Mouse (Mus musculus) CH12.LX (cell line): ENCODE data around the gene Klk9. TPM values are rescaled to one million over a fixed set of nuclear protein-coding genes. Genes with fewer than 3 reads are reported as not detected.
A peak's percentile ranks its signal among the peaks of the same experiment; 100 is the strongest.

Experiments used
- DNase-seq: peaks from one replicate; pipeline ENCODE4 v3.0.0-alpha.2; 2013; ENCODE audit errors: extremely low read depth
- H3K27ac ChIP-seq: 2 replicates; pipeline ENCODE4 v1.5.1; 2012; ENCODE audit warnings: low read depth, mild to moderate bottlenecking, control low read depth, moderate library complexity; ENCODE audit not compliant: insufficient read depth
- H3K27me3 ChIP-seq: replicated peaks from 2 replicates; pipeline ENCODE3; 2012; ENCODE audit warnings: inconsistent platforms
- H3K36me3 ChIP-seq, 2 experiments: replicated peaks in 1 of 2; 2 replicates each; pipeline versions ENCODE3 to v1.6.1; 2012; ENCODE audit warnings: inconsistent platforms in 1 of 2, low read length in 1 of 2, mild to moderate bottlenecking in 1 of 2, mixed read lengths in 1 of 2, moderate library complexity in 1 of 2; ENCODE audit not compliant: control insufficient read depth in 1 of 2, insufficient read depth in 1 of 2
- H3K4me1 ChIP-seq, 2 experiments: 2 replicates each; pipeline ENCODE4 v1.6.1; 2012; ENCODE audit warnings: inconsistent platforms in 1 of 2, moderate library complexity in 1 of 2; ENCODE audit not compliant: insufficient read depth in 2 of 2, control insufficient read depth in 1 of 2
- H3K4me2 ChIP-seq: 2 replicates; pipeline ENCODE4 v1.6.1; 2012; ENCODE audit warnings: low read depth, mild to moderate bottlenecking, control low read depth; ENCODE audit not compliant: poor library complexity, insufficient read depth, severe bottlenecking
- H3K4me3 ChIP-seq, 3 experiments: fragments of 150-350 bp in 1 of 3; sonication (generic) in 1 of 3; replicated peaks in 1 of 3; 2 replicates each; pipeline versions ENCODE3 to v1.5.1; 2011 to 2012; ENCODE audit warnings: low read depth in 2 of 3, low read length in 2 of 3, mild to moderate bottlenecking in 2 of 3, moderate library complexity in 2 of 3, control low read depth in 1 of 3, improper control_type of control experiment in 1 of 3, inconsistent platforms in 1 of 3, mixed read lengths in 1 of 3; ENCODE audit not compliant: poor library complexity in 1 of 3
- H3K79me2 ChIP-seq: replicated peaks from 2 replicates; pipeline ENCODE4 v1.6.1; 2012; ENCODE audit warnings: mild to moderate bottlenecking, moderate library complexity; ENCODE audit not compliant: control insufficient read depth, poor library complexity, insufficient read depth, severe bottlenecking; ENCODE audit errors: extremely low read depth
- H3K9ac ChIP-seq: 2 replicates; pipeline ENCODE4 v1.6.1; 2012; ENCODE audit warnings: low read depth, mild to moderate bottlenecking, control low read depth, moderate library complexity; ENCODE audit not compliant: insufficient read depth
- H3K9me3 ChIP-seq: replicated peaks from 2 replicates; pipeline ENCODE3; 2012; ENCODE audit warnings: low read length, inconsistent platforms, mixed read lengths
- CHD1 ChIP-seq: IDR thresholded peaks from 2 replicates; pipeline ENCODE4 v1.6.1; 2012; ENCODE audit warnings: low read depth, low read length, improper control_type of control experiment, inconsistent platforms
- CHD2 ChIP-seq: IDR thresholded peaks from 2 replicates; pipeline ENCODE4 v1.6.1; 2011; ENCODE audit warnings: low read length, improper control_type of control experiment
- EP300 ChIP-seq: IDR thresholded peaks from 2 replicates; pipeline ENCODE4 v1.6.1; 2011; ENCODE audit warnings: low read length, improper control_type of control experiment
- HCFC1 ChIP-seq: IDR thresholded peaks from 2 replicates; pipeline ENCODE4 v1.6.1; 2012; ENCODE audit warnings: low read depth, mild to moderate bottlenecking, inconsistent platforms, low read length, improper control_type of control experiment
- IRF4 ChIP-seq: IDR thresholded peaks from 2 replicates; pipeline ENCODE4 v1.6.1; 2014; ENCODE audit warnings: low read depth, mild to moderate bottlenecking, inconsistent platforms, low read length, improper control_type of control experiment
- MAFK ChIP-seq: IDR thresholded peaks from 2 replicates; pipeline ENCODE4 v1.6.1; 2011; ENCODE audit warnings: low read length, improper control_type of control experiment; ENCODE audit not compliant: insufficient replicate concordance
- MAZ ChIP-seq: IDR thresholded peaks from 2 replicates; pipeline ENCODE4 v1.6.1; 2012; ENCODE audit warnings: low read depth, mild to moderate bottlenecking, inconsistent platforms, low read length, improper control_type of control experiment, moderate library complexity
- MYC ChIP-seq: IDR thresholded peaks from 2 replicates; pipeline ENCODE4 v1.6.1; 2011; ENCODE audit warnings: low read depth, mild to moderate bottlenecking, improper control_type of control experiment, low read length
- NRF1 ChIP-seq: IDR thresholded peaks from 2 replicates; pipeline ENCODE4 v1.6.1; 2014; ENCODE audit warnings: low read depth, mild to moderate bottlenecking, inconsistent platforms, low read length, improper control_type of control experiment, moderate library complexity
- PAX5 ChIP-seq: IDR thresholded peaks from 2 replicates; pipeline ENCODE4 v1.6.1; 2012; ENCODE audit warnings: low read length, inconsistent platforms, mixed read lengths
- POLR2A ChIP-seq: IDR thresholded peaks from 2 replicates; pipeline ENCODE4 v1.6.1; 2011; ENCODE audit warnings: low read depth, mild to moderate bottlenecking, improper control_type of control experiment, low read length
- POLR2AphosphoS2 ChIP-seq: IDR thresholded peaks from 2 replicates; pipeline ENCODE4 v1.6.1; 2011; ENCODE audit warnings: low read depth, low read length, improper control_type of control experiment
- RAD21 ChIP-seq: IDR thresholded peaks from 2 replicates; pipeline ENCODE4 v1.6.1; 2011; ENCODE audit warnings: low read depth, mild to moderate bottlenecking, low read length, improper control_type of control experiment, moderate library complexity
- SMC3 ChIP-seq: IDR thresholded peaks from 2 replicates; pipeline ENCODE4 v1.6.1; 2011; ENCODE audit warnings: low read depth, low read length, improper control_type of control experiment
- TCF12 ChIP-seq: IDR thresholded peaks from 2 replicates; pipeline ENCODE4 v1.6.1; 2014; ENCODE audit warnings: low read depth, mild to moderate bottlenecking, inconsistent platforms, low read length, improper control_type of control experiment
- USF2 ChIP-seq: conservative IDR thresholded peaks from 2 replicates; pipeline ENCODE4 v1.6.1; 2011; ENCODE audit warnings: low read depth, low read length, improper control_type of control experiment
- ZC3H11A ChIP-seq: IDR thresholded peaks from 2 replicates; pipeline ENCODE4 v1.6.1; 2012; ENCODE audit warnings: low read depth, mild to moderate bottlenecking, inconsistent platforms, low read length, improper control_type of control experiment
- ZMIZ1 ChIP-seq: IDR thresholded peaks from 2 replicates; pipeline ENCODE4 v1.6.1; 2012; ENCODE audit warnings: low read depth, mild to moderate bottlenecking, inconsistent platforms, low read length, improper control_type of control experiment
- ZNF384 ChIP-seq: IDR thresholded peaks from 2 replicates; pipeline ENCODE4 v1.6.1; 2012; ENCODE audit warnings: low read depth, low read length, improper control_type of control experiment, inconsistent platforms
- dilution Hi-C: fragments of 300-500 bp; cut with MboI; formaldehyde crosslinking; loops from 2 replicates; pipeline ENCODE4 v1.14.3; 2020; ENCODE audit warnings: low sequenced_read_pairs; ENCODE audit not compliant: extremely low pct_unique_long_range_greater_than_20kb, extremely low pct_ligation_motif_present
- in situ Hi-C: fragments of 300-500 bp; cut with MboI; formaldehyde crosslinking; loops from 3 replicates; pipeline ENCODE4 v1.14.3; 2019; ENCODE audit warnings: low sequenced_read_pairs, low pct_ligation_motif_present, low pct_unique_long_range_greater_than_20kb, mixed read lengths
- polyA plus RNA-seq: library from polyadenylated mRNA; unstranded; fragments of >175 nt; gene quantifications from 2 replicates; pipeline ENCODE4 v1.2.1, GENCODE M21; 2012; ENCODE audit warnings: low read depth; ENCODE audit not compliant: insufficient read length
- total RNA-seq, 2 experiments: library from RNA; depleted of rRNA; stranded (reverse); fragments of 300-350 nt in 1 of 2; fragments of >200 nt in 1 of 2; gene quantifications; 2 replicates each; pipeline ENCODE4 v1.2.3; 2012 to 2014

Klk9 gene
- total and polyA plus RNA-seq, 3 experiments: 0.08 TPM; not detected in 2

DNA sequence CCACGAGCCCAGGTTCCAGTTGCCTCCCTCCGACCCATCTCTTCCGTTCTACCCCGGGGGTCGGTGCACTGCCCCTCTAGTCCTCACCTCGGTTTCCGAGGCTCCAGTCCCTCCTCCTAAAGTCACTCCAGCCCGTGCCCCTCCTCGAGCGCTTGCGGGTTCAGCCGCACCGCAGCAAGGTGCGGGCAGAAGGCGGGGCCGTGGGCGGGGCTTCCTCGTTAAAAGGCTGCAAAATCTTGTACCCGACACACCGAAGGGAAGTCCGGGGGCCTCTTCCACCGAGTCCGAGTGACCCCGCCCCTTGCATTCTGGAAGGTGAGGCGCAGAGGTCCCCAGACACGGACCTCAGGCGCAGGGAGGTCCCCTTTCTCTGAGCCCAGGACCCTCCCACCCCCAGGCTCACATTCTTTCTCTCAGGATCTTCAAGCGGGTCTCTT lies 5.7 kb downstream of the Klk9 start, which contains the start of gene Klk8:
Gene Klk8 (plus strand): TSS at position 245 of the 437 bp plus-strand sequence.
- no peaks in the 10 kb centered on the region for H3K79me2 ChIP-seq
- H3K4me3 ChIP-seq: peak within 1 kb of the TSS; percentile 15 to 72 (median 52)
- DNase-seq: no peak
- H3K4me2 ChIP-seq: peak within 1 kb of the TSS; percentile 70
- peak within 1 kb of the TSS; percentile 19; the same call in 1 of the 2 replicates for H3K9ac ChIP-seq
- H3K9me3 ChIP-seq: no peaks in the 10 kb centered on the region
- peaks cover 6 to 20% of the 10 kb centered on the region in 2 experiments for H3K4me1 ChIP-seq
- TF ChIP-seq TCF12 (0 out of 2 replicates have a peak, but pooled peaks have one; percentile 29), POLR2A (peak; percentile 51), MAZ (no peak), HCFC1 (peak; percentile 15; the same call in 1 of the 2 replicates)
- dilution Hi-C loops (no loop called here), in situ Hi-C loops (loop anchor here (25.0 kb wide), 1 partner anchor 310 kb away; the partner anchor contains the start of gene Iglon5)
- H3K27me3 ChIP-seq: peaks cover 86% of the 10 kb centered on the region
- H3K36me3 ChIP-seq: peaks cover 0 to 4% of the 10 kb centered on the region in 2 experiments
- H3K27ac ChIP-seq: no peak within 1 kb of the TSS

DNA sequence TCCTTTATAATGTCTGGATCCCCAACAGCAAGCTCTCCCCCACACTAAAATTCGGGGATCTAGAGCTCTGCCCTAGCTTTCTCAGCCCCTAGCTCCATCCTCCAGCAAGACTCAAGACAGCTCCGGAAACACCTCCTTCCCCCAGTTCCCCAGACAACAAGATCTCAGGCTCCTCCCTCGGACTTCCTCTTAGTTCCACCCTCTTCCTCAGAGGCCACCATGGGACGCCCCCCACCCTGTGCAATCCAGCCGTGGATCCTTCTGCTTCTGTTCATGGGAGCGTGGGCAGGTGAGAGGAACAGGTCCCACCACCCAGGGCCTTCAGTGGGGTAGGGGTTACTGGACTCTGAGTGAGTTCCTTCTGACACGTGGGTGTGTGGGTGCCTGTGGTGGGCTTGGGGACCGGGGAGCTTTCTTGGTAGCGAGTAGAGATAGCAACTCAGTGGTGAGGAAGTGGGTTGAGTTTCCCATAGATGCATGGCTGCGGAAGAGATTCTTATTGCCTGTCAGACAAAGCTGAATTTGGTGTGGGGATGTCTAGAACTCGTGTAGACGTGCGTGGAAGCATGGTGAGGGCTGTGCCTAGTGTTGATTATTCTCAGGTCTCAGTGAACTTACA lies 6.3 kb downstream of the Klk9 start:
- peak overlapping the region; percentile 19; the same call in 1 of the 2 replicates for H3K9ac ChIP-seq
- H3K4me3 ChIP-seq: peak overlapping the region; percentile 7 to 72 (median 52)
- dilution Hi-C loops: no loop called here
- no peak overlapping the region for H3K27ac ChIP-seq
- no peaks in the 10 kb centered on the region for H3K9me3 ChIP-seq
- H3K79me2 ChIP-seq: no peaks in the 10 kb centered on the region
- peaks cover 87% of the 10 kb centered on the region for H3K27me3 ChIP-seq
- peak overlapping the region; percentile 70 for H3K4me2 ChIP-seq
- H3K36me3 ChIP-seq: peaks cover 0 to 4% of the 10 kb centered on the region in 2 experiments
- TF ChIP-seq ZC3H11A: no peak
- TF ChIP-seq MAFK: no peak
- peak; percentile 20; the same call in 1 of the 2 replicates for TF ChIP-seq POLR2A
- no peak for DNase-seq
- H3K4me1 ChIP-seq: peaks cover 6 to 20% of the 10 kb centered on the region in 2 experiments
- in situ Hi-C loops: loop anchor here (25.0 kb wide), 1 partner anchor 311 kb away; the partner anchor contains the start of gene Iglon5

DNA sequence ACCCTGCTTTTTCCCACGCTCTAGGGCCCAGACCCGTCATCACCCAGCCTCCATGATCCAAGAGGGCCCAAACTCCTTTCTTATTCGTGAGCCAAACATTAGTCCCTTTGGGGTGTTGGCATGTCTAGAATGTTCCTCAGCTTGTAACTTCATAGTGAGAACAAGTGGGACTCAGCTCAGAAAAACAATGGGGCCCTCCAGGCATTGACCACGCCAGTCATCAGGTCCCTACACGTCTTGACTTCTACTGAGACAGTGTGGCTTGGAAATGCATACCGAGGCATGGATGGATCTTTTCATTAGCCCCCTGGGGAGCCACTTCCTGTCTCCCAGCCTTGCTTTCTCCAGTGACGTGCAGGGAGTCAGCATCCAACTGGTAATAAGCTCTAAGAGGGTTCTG lies 8.2 kb downstream of the Klk9 start:
- Histone ChIP-seq H3K27ac (no peak overlapping the region), H3K27me3 (peaks cover 86% of the 10 kb centered on the region), H3K4me2 (no peak overlapping the region), H3K4me1 (peaks cover 6 to 17% of the 10 kb centered on the region in 2 experiments), H3K36me3 (peaks cover 0 to 4% of the 10 kb centered on the region in 2 experiments), H3K9ac (no peak overlapping the region), H3K4me3 (no peak overlapping the region), H3K79me2 (no peaks in the 10 kb centered on the region), H3K9me3 (no peaks in the 10 kb centered on the region)
- in situ Hi-C loops: loop anchor here (25.0 kb wide), 1 partner anchor 313 kb away; the partner anchor contains the start of gene Iglon5
- TF ChIP-seq TCF12: no peak
- TF ChIP-seq IRF4: no peak
- TF ChIP-seq POLR2AphosphoS2: no peak
- no peak for TF ChIP-seq MAFK
- no peak for TF ChIP-seq NRF1
- TF ChIP-seq RAD21: no peak
- no peak for TF ChIP-seq ZNF384
- TF ChIP-seq CHD2: no peak
- no peak for TF ChIP-seq PAX5
- TF ChIP-seq USF2: no peak
- no peak for TF ChIP-seq MYC
- no peak for TF ChIP-seq MAZ
- no peak for TF ChIP-seq ZMIZ1
- no peak for TF ChIP-seq SMC3
- TF ChIP-seq HCFC1: no peak
- TF ChIP-seq EP300: no peak
- TF ChIP-seq CHD1: no peak
- DNase-seq: no peak
- dilution Hi-C loops: no loop called here
